Mouse (Mus musculus): ENCODE results near the gene Dnm3.

GRCm38 (mm10) chr1:162072917-162073578 is 404.8 kb downstream of the Dnm3 start:
- TF ChIP-seq CTCF (conservative IDR thresholded peaks at IDR 0.05; ENCODE audit: insufficient read depth, insufficient read length, low read depth, low read length) (no peak), POLR2A (IDR thresholded peaks at IDR 0.05; ENCODE audit: low read depth, low read length) (no peak)

All from kidney, adult 2 months (tissue).